ENCODE assay signal across 8 mouse cellular contexts in genomic region chr11:95000128-95000527, GRCm38 (mm10). TPM values are rescaled to one million over a fixed set of nuclear protein-coding genes. Genes with fewer than 3 reads are reported as not detected.
DNase-seq lines count a peak whose midpoint lies in the region; ATAC-seq and TF ChIP-seq lines count a peak whose summit lies in the region.
"Had no signal": no experiment of that assay in that cellular context is flagged by ENCODE, and none has a peak within 500 bp of the region (broad histone marks: within the 10 kb centered on the region; RNA-seq: fewer than 3 reads in every experiment).

No protein-coding gene starts in this region.

- H3K9ac ChIP-seq in kidney, postnatal 0 days (ENCODE audit: low read depth, low read length) = no peak overlapping the region
- H3K9ac ChIP-seq in embryonic facial prominence, embryonic 14.5 days (ENCODE audit: low read depth, low read length) = no peak overlapping the region
- no peak overlapping the region for H3K9ac ChIP-seq in liver, embryonic 16.5 days (ENCODE audit: low read depth, low read length)

- no peak for TF ChIP-seq CTCF in kidney, postnatal 0 days (IDR thresholded peaks at IDR 0.05; ENCODE audit: low read depth)

- H3K4me1 ChIP-seq in kidney, postnatal 0 days (replicated peaks; ENCODE audit: insufficient read depth, low read length) = peaks cover 13% of the 10 kb centered on the region
- H3K4me1 ChIP-seq in brown adipose tissue, adult 24 weeks (ENCODE audit: control insufficient read depth, insufficient read depth, insufficient read length, low read length) = peaks cover 39% of the 10 kb centered on the region
- peaks cover 7% of the 10 kb centered on the region for H3K4me1 ChIP-seq in embryonic facial prominence, embryonic 14.5 days (ENCODE audit: control insufficient read depth, insufficient read depth, low read length)
- peaks cover 75% of the 10 kb centered on the region for H3K4me1 ChIP-seq in liver, embryonic 16.5 days (ENCODE audit: control insufficient read depth, low read depth, low read length)

- peak overlapping the region; percentile 55 for H3K27ac ChIP-seq in kidney, postnatal 0 days
- H3K27ac ChIP-seq in brown adipose tissue, adult 24 weeks (replicated peaks; ENCODE audit: low read depth, low read length) = peak overlapping the region; percentile 53
- 0 out of 2 replicates have a peak overlapping the region, but pooled peaks have one; percentile 16 for H3K27ac ChIP-seq in embryonic facial prominence, embryonic 14.5 days (replicated peaks; ENCODE audit: low read depth, low read length)
- H3K27ac ChIP-seq in liver, embryonic 16.5 days (ENCODE audit: low read length) = peak overlapping the region; percentile 32

- H3K36me3 ChIP-seq in kidney, postnatal 0 days (ENCODE audit: insufficient read depth, low read length) = peaks cover 52% of the 10 kb centered on the region
- peaks cover 89% of the 10 kb centered on the region for H3K36me3 ChIP-seq in embryonic facial prominence, embryonic 14.5 days (ENCODE audit: control insufficient read depth, insufficient read depth, low read length)
- H3K36me3 ChIP-seq in liver, embryonic 16.5 days (ENCODE audit: control insufficient read depth, insufficient read depth) = peaks cover 34% of the 10 kb centered on the region

- DNase-seq in kidney, postnatal 0 days (ENCODE audit: low spot score) = no peak
- DNase-seq in kidney, postnatal 25 days = no peak
- no peak for DNase-seq in embryonic facial prominence, embryonic 14.5 days (ENCODE audit: low spot score)
- DNase-seq in right cerebral cortex, postnatal 36 days (ENCODE audit: low spot score in 2 of 2) = no peak
- no peak for DNase-seq in gastrocnemius, postnatal 14 days
- DNase-seq: gastrocnemius, postnatal 10 days had no signal

- 56% methylated on average over 8 of the region's 8 CpGs for WGBS in kidney, postnatal 0 days
- 76% methylated on average over 8 of the region's 8 CpGs for WGBS in embryonic facial prominence, embryonic 14.5 days
- WGBS in liver, embryonic 16.5 days (ENCODE audit: insufficient replicate concordance) = 51% methylated on average over 8 of the region's 8 CpGs

- no peak overlapping the region for H3K4me3 ChIP-seq in kidney, postnatal 0 days (replicated peaks; ENCODE audit: low read depth, low read length)
- H3K4me3 ChIP-seq in brown adipose tissue, adult 24 weeks (ENCODE audit: insufficient read depth, low read depth, low read length) = no peak overlapping the region
- H3K4me3 ChIP-seq in embryonic facial prominence, embryonic 14.5 days (ENCODE audit: low read depth, low read length) = no peak overlapping the region
- no peak overlapping the region for H3K4me3 ChIP-seq in liver, embryonic 16.5 days (ENCODE audit: low read depth, low read length)

- H3K27me3 ChIP-seq in kidney, postnatal 0 days (ENCODE audit: insufficient read depth, low read length) = no peaks in the 10 kb centered on the region
- no peaks in the 10 kb centered on the region for H3K27me3 ChIP-seq in embryonic facial prominence, embryonic 14.5 days (replicated peaks; ENCODE audit: control insufficient read depth, insufficient read depth, low read length)
- H3K27me3 ChIP-seq in liver, embryonic 16.5 days (ENCODE audit: control insufficient read depth, insufficient read depth, low read depth, low read length) = no peaks in the 10 kb centered on the region

- no peak overlapping the region for H3K4me2 ChIP-seq in kidney, postnatal 0 days (ENCODE audit: low read length)
- H3K4me2 ChIP-seq in embryonic facial prominence, embryonic 14.5 days (ENCODE audit: low read depth, low read length) = no peak overlapping the region
- no peak overlapping the region for H3K4me2 ChIP-seq in liver, embryonic 16.5 days (ENCODE audit: low read depth, low read length)

- ATAC-seq in kidney, postnatal 0 days (replicated peaks; ENCODE audit: low FRiP score, low read depth) = no peak
- no peak for ATAC-seq in embryonic facial prominence, embryonic 14.5 days (ENCODE audit: low read depth)
- ATAC-seq in liver, embryonic 16.5 days (ENCODE audit: low read depth) = no peak

- intact Hi-C loops in gastrocnemius, postnatal 14 days (cut with DNase I; ENCODE audit: low total_unique reads) = no loop called here

- no peaks in the 10 kb centered on the region for H3K9me3 ChIP-seq in kidney, postnatal 0 days (replicated peaks; ENCODE audit: low read length)
- no peaks in the 10 kb centered on the region for H3K9me3 ChIP-seq in embryonic facial prominence, embryonic 14.5 days (ENCODE audit: control insufficient read depth, low read length)
- H3K9me3 ChIP-seq in liver, embryonic 16.5 days (replicated peaks; ENCODE audit: control insufficient read depth, low read length) = no peaks in the 10 kb centered on the region

RNA-seq across cellular contexts. Expression of gene Ppp1r9b, which starts 9.3 kb away (rescaled TPM):
- 10.3 and 10.6 TPM in 2 replicates for polyA plus RNA-seq in kidney, postnatal 0 days (2015; fragmentation: Nextera tagmentation; extraction: Ambion mirVana)
- polyA plus RNA-seq in brown adipose tissue, adult 24 weeks (2012; ENCODE audit: insufficient read depth, insufficient read length, missing spikeins) = 70.8 and 83.5 TPM in 2 replicates
- polyA plus RNA-seq in embryonic facial prominence, embryonic 14.5 days (2014; fragmentation: Nextera tagmentation; extraction: Ambion mirVana) = 16.0 and 16.1 TPM in 2 replicates
- 7.1 and 7.6 TPM in 2 replicates for polyA plus RNA-seq in liver, embryonic 16.5 days (2015; fragmentation: Nextera tagmentation; extraction: Ambion mirVana)
- 10 to 100 TPM; 38.7 to 38.8 TPM for total RNA-seq in gastrocnemius, postnatal 14 days (2021)

RNA-seq across cellular contexts. Expression of gene Samd14, which starts 9.6 kb away (rescaled TPM):
- polyA plus RNA-seq in kidney, postnatal 0 days (2015; fragmentation: Nextera tagmentation; extraction: Ambion mirVana) = 13.1 and 14.5 TPM in 2 replicates
- polyA plus RNA-seq in brown adipose tissue, adult 24 weeks (2012; ENCODE audit: insufficient read depth, insufficient read length, missing spikeins) = 0.59 and 0.67 TPM in 2 replicates
- polyA plus RNA-seq in embryonic facial prominence, embryonic 14.5 days (2014; fragmentation: Nextera tagmentation; extraction: Ambion mirVana) = 21.9 and 29.0 TPM in 2 replicates
- 27.2 and 34.7 TPM in 2 replicates for polyA plus RNA-seq in liver, embryonic 16.5 days (2015; fragmentation: Nextera tagmentation; extraction: Ambion mirVana)
- total RNA-seq in gastrocnemius, postnatal 14 days (2021) = 1 to 10 TPM; 1.7 to 2.2 TPM

RNA-seq across cellular contexts. Expression of gene Sgca, which starts 24.0 kb away (rescaled TPM):
- 0.28 and 0.52 TPM in 2 replicates for polyA plus RNA-seq in kidney, postnatal 0 days (2015; fragmentation: Nextera tagmentation; extraction: Ambion mirVana)
- polyA plus RNA-seq in brown adipose tissue, adult 24 weeks (2012; ENCODE audit: insufficient read depth, insufficient read length, missing spikeins) = 6.5 and 6.9 TPM in 2 replicates
- polyA plus RNA-seq in embryonic facial prominence, embryonic 14.5 days (2014; fragmentation: Nextera tagmentation; extraction: Ambion mirVana) = 18.6 and 19.5 TPM in 2 replicates
- 0.86 and 0.96 TPM in 2 replicates for polyA plus RNA-seq in liver, embryonic 16.5 days (2015; fragmentation: Nextera tagmentation; extraction: Ambion mirVana)
- total RNA-seq in gastrocnemius, postnatal 14 days (2021) = 100 to 1,000 TPM; 201 to 224 TPM

RNA-seq across cellular contexts. Expression of gene Hils1, which starts 32.7 kb away (rescaled TPM):
- not detected in 2 replicates for polyA plus RNA-seq in kidney, postnatal 0 days (2015; fragmentation: Nextera tagmentation; extraction: Ambion mirVana)
- not detected in 2 replicates for polyA plus RNA-seq in brown adipose tissue, adult 24 weeks (2012; ENCODE audit: insufficient read depth, insufficient read length, missing spikeins)
- 0.25 and 0.61 TPM in 2 replicates for polyA plus RNA-seq in embryonic facial prominence, embryonic 14.5 days (2014; fragmentation: Nextera tagmentation; extraction: Ambion mirVana)
- not detected in 2 replicates for polyA plus RNA-seq in liver, embryonic 16.5 days (2015; fragmentation: Nextera tagmentation; extraction: Ambion mirVana)
- not detected for total RNA-seq in gastrocnemius, postnatal 14 days (2021)
- total RNA-seq: gastrocnemius, postnatal 10 days had no signal

RNA-seq across cellular contexts. Expression of gene Pdk2, which starts 41.0 kb away (rescaled TPM):
- 94.5 and 94.7 TPM in 2 replicates for polyA plus RNA-seq in kidney, postnatal 0 days (2015; fragmentation: Nextera tagmentation; extraction: Ambion mirVana)
- 224 and 274 TPM in 2 replicates for polyA plus RNA-seq in brown adipose tissue, adult 24 weeks (2012; ENCODE audit: insufficient read depth, insufficient read length, missing spikeins)
- polyA plus RNA-seq in embryonic facial prominence, embryonic 14.5 days (2014; fragmentation: Nextera tagmentation; extraction: Ambion mirVana) = 37.8 and 41.6 TPM in 2 replicates
- polyA plus RNA-seq in liver, embryonic 16.5 days (2015; fragmentation: Nextera tagmentation; extraction: Ambion mirVana) = 10.7 and 13.9 TPM in 2 replicates
- total RNA-seq in gastrocnemius, postnatal 14 days (2021) = 100 to 1,000 TPM; 330 to 344 TPM
